Mouse (Mus musculus): ENCODE results near the gene Olfr355. TPM values are rescaled to one million over a fixed set of nuclear protein-coding genes. Genes with fewer than 3 reads are reported as not detected.

Olfr355 gene
- polyA plus RNA-seq, 1 experiment = not detected

- Histone ChIP-seq H3K36me3 (ENCODE audit: control insufficient read depth, insufficient read depth) (no peaks in the 10 kb centered on the region), H3K79me2 (ENCODE audit: control insufficient read depth, insufficient read depth) (no peaks in the 10 kb centered on the region), H3K27me3 (ENCODE audit: control insufficient read depth, insufficient read depth, insufficient read length) (no peaks in the 10 kb centered on the region), H3K4me2 (ENCODE audit: low read depth) (no peak within 1 kb of the TSS), H3K4me3 (no peak within 1 kb of the TSS), H3ac (ENCODE audit: control insufficient read depth, insufficient read length) (no peak within 1 kb of the TSS)
- TF ChIP-seq TCF3 (IDR thresholded peaks at IDR 0.05; ENCODE audit: insufficient read length, low read depth) (no peak), POLR2A (IDR thresholded peaks at IDR 0.05; ENCODE audit: insufficient read length, low read depth) (no peak), TCF12 (IDR thresholded peaks at IDR 0.05; ENCODE audit: insufficient read depth, poor library complexity, severe bottlenecking) (no peak), SRF (IDR thresholded peaks at IDR 0.05; ENCODE audit: control insufficient read depth, insufficient read length, low read depth) (no peak), POLR2AphosphoS2 (IDR thresholded peaks at IDR 0.05; ENCODE audit: insufficient read length, low read depth) (no peak), USF1 (IDR thresholded peaks at IDR 0.05; ENCODE audit: low read depth) (no peak), CEBPB (IDR thresholded peaks at IDR 0.05; ENCODE audit: insufficient read depth, poor library complexity, severe bottlenecking) (no peak), REST (IDR thresholded peaks at IDR 0.05; ENCODE audit: insufficient read depth, insufficient read length) (no peak), MYOD1 (IDR thresholded peaks at IDR 0.05; ENCODE audit: control insufficient read depth in 1 of 3, insufficient read length in 2 of 3, low read depth in 2 of 3) (no peak), E2F4 (IDR thresholded peaks at IDR 0.05; ENCODE audit: insufficient read depth) (no peak), MAX (IDR thresholded peaks at IDR 0.05; ENCODE audit: low read depth) (no peak), MYOG (IDR thresholded peaks at IDR 0.05; ENCODE audit: control insufficient read depth in 1 of 3, insufficient read depth in 1 of 3, insufficient read length in 2 of 3, low read depth in 2 of 3) (no peak)
Measured at GRCm38 (mm10) chr2:36892836-36893235, 35.9 kb downstream of the Olfr355 start, which contains the start of gene Olfr353. Gene Olfr353, minus strand, starts transcription at chr2:36892936.

Other genes with a start within 250 kb of the Olfr355 start
- not detected for gene Olfr346, start 243.1 kb downstream of the Olfr355 start, polyA plus RNA-seq (2012; fragmentation: generic; extraction: Trizol)
- gene Olfr347, start 197.0 kb downstream of the Olfr355 start, polyA plus RNA-seq (2012; fragmentation: generic; extraction: Trizol) = not detected
- not detected for gene Olfr348, start 144.6 kb downstream of the Olfr355 start, polyA plus RNA-seq (2012; fragmentation: generic; extraction: Trizol)
- not detected for gene Olfr50, start 138.4 kb downstream of the Olfr355 start, polyA plus RNA-seq (2012; fragmentation: generic; extraction: Trizol)
- not detected for gene Olfr3, start 111.9 kb downstream of the Olfr355 start, polyA plus RNA-seq (2012; fragmentation: generic; extraction: Trizol)
- gene Olfr350, start 82.6 kb downstream of the Olfr355 start, polyA plus RNA-seq (2012; fragmentation: generic; extraction: Trizol) = not detected
- not detected for gene Olfr351, start 66.2 kb downstream of the Olfr355 start, polyA plus RNA-seq (2012; fragmentation: generic; extraction: Trizol)
- not detected for gene Olfr352, start 60.4 kb downstream of the Olfr355 start, polyA plus RNA-seq (2012; fragmentation: generic; extraction: Trizol)
- not detected for gene Olfr353, start 36.0 kb downstream of the Olfr355 start, polyA plus RNA-seq (2012; fragmentation: generic; extraction: Trizol)
- gene Olfr354, start 23.2 kb downstream of the Olfr355 start, polyA plus RNA-seq (2012; fragmentation: generic; extraction: Trizol) = not detected
- not detected for gene Olfr356, start 8.2 kb upstream of the Olfr355 start, polyA plus RNA-seq (2012; fragmentation: generic; extraction: Trizol)
- not detected for gene Olfr357, start 64.9 kb upstream of the Olfr355 start, polyA plus RNA-seq (2012; fragmentation: generic; extraction: Trizol)
- not detected for gene Olfr358, start 80.4 kb upstream of the Olfr355 start, polyA plus RNA-seq (2012; fragmentation: generic; extraction: Trizol)
- not detected for gene Olfr360, start 136.8 kb upstream of the Olfr355 start, polyA plus RNA-seq (2012; fragmentation: generic; extraction: Trizol)
- not detected for gene Olfr361, start 160.4 kb upstream of the Olfr355 start, polyA plus RNA-seq (2012; fragmentation: generic; extraction: Trizol)
- not detected for gene Olfr362, start 189.0 kb upstream of the Olfr355 start, polyA plus RNA-seq (2012; fragmentation: generic; extraction: Trizol)
- not detected for gene Olfr364-ps1, start 210.4 kb upstream of the Olfr355 start, polyA plus RNA-seq (2012; fragmentation: generic; extraction: Trizol)

All from myocyte (in vitro differentiated cells).